Mouse (Mus musculus) limb, embryonic 11.5 days (tissue): ENCODE measurements around the gene Ccdc61. TPM values are rescaled to one million over a fixed set of nuclear protein-coding genes. Genes with fewer than 3 reads are reported as not detected.

Experiments used
- ATAC-seq: fragments of 200-750 bp; cut with Nextera tagmentation; 2 replicates; pipeline ENCODE4 v1.8.0; 2017; ENCODE audit warnings: low read depth; ENCODE audit not compliant: insufficient number of reproducible peaks, low FRiP score, low TSS enrichment
- DNase-seq: peaks from one replicate; pipeline ENCODE4 v3.0.0-alpha.2; 2015; ENCODE audit warnings: low spot score
- H3K27ac ChIP-seq: fragments of 300-500 bp; sonication (generic); replicated peaks from 2 replicates; pipeline ENCODE4 v1.5.1; 2014; ENCODE audit warnings: low read depth, mild to moderate bottlenecking, low read length
- H3K27me3 ChIP-seq: fragments of 300-500 bp; sonication (generic); 2 replicates; pipeline ENCODE4 v1.6.1; 2014; ENCODE audit warnings: mild to moderate bottlenecking, low read length, mixed read lengths; ENCODE audit not compliant: control insufficient read depth, insufficient read depth
- H3K36me3 ChIP-seq: fragments of 300-500 bp; sonication (generic); 2 replicates; pipeline ENCODE4 v1.6.1; 2014; ENCODE audit warnings: mild to moderate bottlenecking, low read length, moderate library complexity, mixed read lengths; ENCODE audit not compliant: control insufficient read depth, insufficient read depth
- H3K4me1 ChIP-seq: fragments of 300-500 bp; sonication (generic); 2 replicates; pipeline ENCODE4 v1.6.1; 2014; ENCODE audit warnings: low read length, mixed read lengths; ENCODE audit not compliant: control insufficient read depth, insufficient read depth
- H3K4me2 ChIP-seq: fragments of 300-500 bp; sonication (generic); 2 replicates; pipeline ENCODE4 v1.6.1; 2014; ENCODE audit warnings: low read depth, mild to moderate bottlenecking, moderate library complexity; ENCODE audit not compliant: severe bottlenecking
- H3K4me3 ChIP-seq: fragments of 300-500 bp; sonication (generic); 2 replicates; pipeline ENCODE4 v1.5.1; 2014; ENCODE audit warnings: low read depth, low read length
- H3K9ac ChIP-seq: fragments of 300-500 bp; sonication (generic); 2 replicates; pipeline ENCODE4 v1.6.1; 2014; ENCODE audit warnings: mild to moderate bottlenecking, low read length
- H3K9me3 ChIP-seq: fragments of 300-500 bp; sonication (generic); 2 replicates; pipeline ENCODE4 v1.6.1; 2016; ENCODE audit warnings: low read length; ENCODE audit not compliant: control insufficient read depth
- WGBS: fragments of 180-500 bp; shearing (Covaris S2); extraction: QIAGEN DNeasy Blood & Tissue Kit; methylation state at CpG from one replicate; pipeline ENCODE4 v1.1.7; 2014; 5-methylcytosine and 5-hydroxymethylcytosine counted together
- polyA plus RNA-seq: library from polyadenylated mRNA; unstranded; fragments of >200 nt; fragmentation: Nextera tagmentation; extraction: Ambion mirVana; gene quantifications from 2 replicates; pipeline ENCODE4 v1.2.1, GENCODE M21; 2014

Ccdc61 gene
- polyA plus RNA-seq, 1 experiment from 2014 or later = 23.4 TPM

- WGBS = 87% methylated on average over 6 of the region's 6 CpGs
- H3K9ac ChIP-seq = no peak overlapping the region
- ATAC-seq = no peak
Observed at GRCm38 (mm10) chr7:18862801-18863200, 47.4 kb downstream of the Ccdc61 start.

GRCm38 (mm10) chr7:18858310-18858916 lies 51.8 kb downstream of the Ccdc61 start:
- H3K27ac ChIP-seq = no peak overlapping the region
- no peak overlapping the region for H3K4me2 ChIP-seq
- no peaks in the 10 kb centered on the region for H3K4me1 ChIP-seq
- 74% methylated on average over 5 of the region's 5 CpGs for WGBS
- H3K9me3 ChIP-seq = no peaks in the 10 kb centered on the region
- no peak overlapping the region for H3K9ac ChIP-seq
- no peak overlapping the region for H3K4me3 ChIP-seq
- ATAC-seq (no peak), DNase-seq (no peak)
- H3K27me3 ChIP-seq = no peaks in the 10 kb centered on the region
- H3K36me3 ChIP-seq = no peaks in the 10 kb centered on the region

More at GRCm38 (mm10) chr7:18862801-18863200, 47.4 kb downstream of the Ccdc61 start:
- Histone ChIP-seq H3K9me3 (no peaks in the 10 kb centered on the region), H3K36me3 (no peaks in the 10 kb centered on the region), H3K27me3 (no peaks in the 10 kb centered on the region), H3K4me1 (no peaks in the 10 kb centered on the region), H3K27ac (no peak overlapping the region), H3K4me2 (no peak overlapping the region), H3K4me3 (no peak overlapping the region)
- no peak for DNase-seq

GRCm38 (mm10) chr7:18848395-18848794 lies 61.8 kb downstream of the Ccdc61 start:
- no peak overlapping the region for H3K9ac ChIP-seq
- H3K27me3 ChIP-seq = no peaks in the 10 kb centered on the region
- DNase-seq (no peak), ATAC-seq (no peak)
- no peak overlapping the region for H3K4me2 ChIP-seq
- H3K4me1 ChIP-seq = no peaks in the 10 kb centered on the region
- 94% methylated on average over 1 of the region's 1 CpGs for WGBS
- H3K9me3 ChIP-seq = no peaks in the 10 kb centered on the region
- no peak overlapping the region for H3K27ac ChIP-seq
- H3K4me3 ChIP-seq = no peak overlapping the region
- no peaks in the 10 kb centered on the region for H3K36me3 ChIP-seq

GRCm38 (mm10) chr7:18844811-18845210 lies 65.4 kb downstream of the Ccdc61 start:
- DNase-seq (no peak), ATAC-seq (no peak)
- no peaks in the 10 kb centered on the region for H3K9me3 ChIP-seq
- WGBS = 39% methylated on average over 5 of the region's 5 CpGs
- no peaks in the 10 kb centered on the region for H3K36me3 ChIP-seq
- H3K4me2 ChIP-seq = no peak overlapping the region
- no peak overlapping the region for H3K4me3 ChIP-seq
- H3K27me3 ChIP-seq = no peaks in the 10 kb centered on the region
- no peak overlapping the region for H3K9ac ChIP-seq
- H3K27ac ChIP-seq = no peak overlapping the region
- no peaks in the 10 kb centered on the region for H3K4me1 ChIP-seq

GRCm38 (mm10) chr7:18841174-18841567 lies 69.0 kb downstream of the Ccdc61 start:
- H3K9ac ChIP-seq = no peak overlapping the region
- DNase-seq = no peak
- no peak overlapping the region for H3K27ac ChIP-seq
- no peak overlapping the region for H3K4me3 ChIP-seq
- ATAC-seq = no peak
- H3K4me1 ChIP-seq = no peaks in the 10 kb centered on the region
- WGBS = 82% methylated on average over 1 of the region's 1 CpGs
- H3K27me3 ChIP-seq = no peaks in the 10 kb centered on the region
- no peak overlapping the region for H3K4me2 ChIP-seq
- H3K36me3 ChIP-seq = no peaks in the 10 kb centered on the region
- H3K9me3 ChIP-seq = no peaks in the 10 kb centered on the region

Other genes starting within 250 kb of the Ccdc61 start
- not detected in 2 replicates for gene Psg20, start 224.2 kb downstream of the Ccdc61 start, polyA plus RNA-seq
- not detected in 2 replicates for gene Psg22, start 192.3 kb downstream of the Ccdc61 start, polyA plus RNA-seq
- not detected in 2 replicates for gene Psg19, start 111.9 kb downstream of the Ccdc61 start, polyA plus RNA-seq
- gene Psg17, start 88.8 kb downstream of the Ccdc61 start, polyA plus RNA-seq = not detected in 2 replicates
- gene Mill2, start 70.4 kb downstream of the Ccdc61 start, polyA plus RNA-seq = not detected in 2 replicates
- gene Pglyrp1, start 39.1 kb downstream of the Ccdc61 start, polyA plus RNA-seq = 0.38 and 0.45 TPM in 2 replicates
- gene Nova2, start 15.5 kb upstream of the Ccdc61 start, polyA plus RNA-seq = 0.29 and 0.33 TPM in 2 replicates
- not detected in 2 replicates for gene Nanos2, start 77.0 kb upstream of the Ccdc61 start, polyA plus RNA-seq
- gene Mypop, start 80.8 kb upstream of the Ccdc61 start, polyA plus RNA-seq = 4.5 and 5.7 TPM in 2 replicates
- gene Irf2bp1, start 93.6 kb upstream of the Ccdc61 start, polyA plus RNA-seq = 31.4 and 32.5 TPM in 2 replicates
- gene Foxa3, start 113.1 kb upstream of the Ccdc61 start, polyA plus RNA-seq = 0.21 and 0.44 TPM in 2 replicates
- gene Sympk, start 114.0 kb upstream of the Ccdc61 start, polyA plus RNA-seq = 36.0 and 37.6 TPM in 2 replicates
- not detected in 2 replicates for gene Rsph6a, start 144.3 kb upstream of the Ccdc61 start, polyA plus RNA-seq
- 18.8 and 25.6 TPM in 2 replicates for gene Dmwd, start 165.8 kb upstream of the Ccdc61 start, polyA plus RNA-seq
- 8.6 and 9.2 TPM in 2 replicates for gene Dmpk, start 173.4 kb upstream of the Ccdc61 start, polyA plus RNA-seq
- 8.7 and 8.9 TPM in 2 replicates for gene Six5, start 184.2 kb upstream of the Ccdc61 start, polyA plus RNA-seq
- 1.8 and 2.0 TPM in 2 replicates for gene Gm4969, start 208.0 kb upstream of the Ccdc61 start, polyA plus RNA-seq
- gene Fbxo46, start 209.4 kb upstream of the Ccdc61 start, polyA plus RNA-seq = 9.3 and 9.8 TPM in 2 replicates
- 10.7 and 11.7 TPM in 2 replicates for gene Qpctl, start 238.9 kb upstream of the Ccdc61 start, polyA plus RNA-seq
- 179 and 183 TPM in 2 replicates for gene Snrpd2, start 239.3 kb upstream of the Ccdc61 start, polyA plus RNA-seq